Mouse (Mus musculus) limb, embryonic 11.5 days (tissue): Measurements from ENCODE around the gene Gatad1. TPM values are rescaled to one million over a fixed set of nuclear protein-coding genes. Genes with fewer than 3 reads are reported as not detected.
"Not testable (repeated sequence)": the region's sequence is repeated elsewhere in the genome, so short reads cannot be mapped to it uniquely, and the experiment has no call there.

Experiments used
- ATAC-seq: fragments of 200-750 bp; cut with Nextera tagmentation; 2 replicates; pipeline ENCODE4 v1.8.0; 2017; ENCODE audit warnings: low read depth; ENCODE audit not compliant: insufficient number of reproducible peaks, low FRiP score, low TSS enrichment
- DNase-seq: peaks from one replicate; pipeline ENCODE4 v3.0.0-alpha.2; 2015; ENCODE audit warnings: low spot score
- H3K27ac ChIP-seq: fragments of 300-500 bp; sonication (generic); replicated peaks from 2 replicates; pipeline ENCODE4 v1.5.1; 2014; ENCODE audit warnings: low read depth, mild to moderate bottlenecking, low read length
- H3K27me3 ChIP-seq: fragments of 300-500 bp; sonication (generic); 2 replicates; pipeline ENCODE4 v1.6.1; 2014; ENCODE audit warnings: mild to moderate bottlenecking, low read length, mixed read lengths; ENCODE audit not compliant: control insufficient read depth, insufficient read depth
- H3K36me3 ChIP-seq: fragments of 300-500 bp; sonication (generic); 2 replicates; pipeline ENCODE4 v1.6.1; 2014; ENCODE audit warnings: mild to moderate bottlenecking, low read length, moderate library complexity, mixed read lengths; ENCODE audit not compliant: control insufficient read depth, insufficient read depth
- H3K4me1 ChIP-seq: fragments of 300-500 bp; sonication (generic); 2 replicates; pipeline ENCODE4 v1.6.1; 2014; ENCODE audit warnings: low read length, mixed read lengths; ENCODE audit not compliant: control insufficient read depth, insufficient read depth
- H3K4me2 ChIP-seq: fragments of 300-500 bp; sonication (generic); 2 replicates; pipeline ENCODE4 v1.6.1; 2014; ENCODE audit warnings: low read depth, mild to moderate bottlenecking, moderate library complexity; ENCODE audit not compliant: severe bottlenecking
- H3K4me3 ChIP-seq: fragments of 300-500 bp; sonication (generic); 2 replicates; pipeline ENCODE4 v1.5.1; 2014; ENCODE audit warnings: low read depth, low read length
- H3K9ac ChIP-seq: fragments of 300-500 bp; sonication (generic); 2 replicates; pipeline ENCODE4 v1.6.1; 2014; ENCODE audit warnings: mild to moderate bottlenecking, low read length
- H3K9me3 ChIP-seq: fragments of 300-500 bp; sonication (generic); 2 replicates; pipeline ENCODE4 v1.6.1; 2016; ENCODE audit warnings: low read length; ENCODE audit not compliant: control insufficient read depth
- WGBS: fragments of 180-500 bp; shearing (Covaris S2); extraction: QIAGEN DNeasy Blood & Tissue Kit; methylation state at CpG from one replicate; pipeline ENCODE4 v1.1.7; 2014; 5-methylcytosine and 5-hydroxymethylcytosine counted together
- polyA plus RNA-seq: library from polyadenylated mRNA; unstranded; fragments of >200 nt; fragmentation: Nextera tagmentation; extraction: Ambion mirVana; gene quantifications from 2 replicates; pipeline ENCODE4 v1.2.1, GENCODE M21; 2014

Gatad1 gene
- polyA plus RNA-seq, 1 experiment from 2014 or later = 71.3 TPM

DNA sequence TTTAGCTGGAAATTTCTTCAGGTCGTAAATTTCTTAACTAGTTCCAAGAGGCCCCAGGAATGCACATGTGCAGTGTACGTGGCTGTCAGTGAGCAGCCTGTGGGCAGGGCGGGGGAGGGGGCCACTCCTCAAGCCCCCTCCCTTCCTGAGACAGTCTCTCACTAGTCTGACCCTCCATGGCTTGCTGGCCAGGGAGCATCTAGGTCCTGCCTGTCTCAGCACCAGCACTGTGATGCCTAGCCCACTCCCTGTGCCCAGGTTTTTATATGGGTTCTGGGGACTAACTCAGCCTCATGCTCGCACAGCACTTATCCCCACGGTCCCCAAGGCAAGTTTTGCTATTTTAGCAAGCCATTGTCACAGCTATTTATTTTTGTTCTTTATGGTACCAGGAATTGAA lies 24.7 kb downstream of the Gatad1 start:
- no peak overlapping the region for H3K4me3 ChIP-seq
- WGBS = 67% methylated on average over 5 of the region's 5 CpGs
- no peak for ATAC-seq
- no peak overlapping the region for H3K4me2 ChIP-seq
- no peaks in the 10 kb centered on the region for H3K9me3 ChIP-seq
- peaks cover 3% of the 10 kb centered on the region; the same call in 1 of the 2 replicates for H3K4me1 ChIP-seq
- no peak overlapping the region for H3K27ac ChIP-seq
- H3K36me3 ChIP-seq = peaks cover 3% of the 10 kb centered on the region; the same call in 1 of the 2 replicates
- DNase-seq = no peak
- no peaks in the 10 kb centered on the region for H3K27me3 ChIP-seq
- H3K9ac ChIP-seq = no peak overlapping the region

DNA sequence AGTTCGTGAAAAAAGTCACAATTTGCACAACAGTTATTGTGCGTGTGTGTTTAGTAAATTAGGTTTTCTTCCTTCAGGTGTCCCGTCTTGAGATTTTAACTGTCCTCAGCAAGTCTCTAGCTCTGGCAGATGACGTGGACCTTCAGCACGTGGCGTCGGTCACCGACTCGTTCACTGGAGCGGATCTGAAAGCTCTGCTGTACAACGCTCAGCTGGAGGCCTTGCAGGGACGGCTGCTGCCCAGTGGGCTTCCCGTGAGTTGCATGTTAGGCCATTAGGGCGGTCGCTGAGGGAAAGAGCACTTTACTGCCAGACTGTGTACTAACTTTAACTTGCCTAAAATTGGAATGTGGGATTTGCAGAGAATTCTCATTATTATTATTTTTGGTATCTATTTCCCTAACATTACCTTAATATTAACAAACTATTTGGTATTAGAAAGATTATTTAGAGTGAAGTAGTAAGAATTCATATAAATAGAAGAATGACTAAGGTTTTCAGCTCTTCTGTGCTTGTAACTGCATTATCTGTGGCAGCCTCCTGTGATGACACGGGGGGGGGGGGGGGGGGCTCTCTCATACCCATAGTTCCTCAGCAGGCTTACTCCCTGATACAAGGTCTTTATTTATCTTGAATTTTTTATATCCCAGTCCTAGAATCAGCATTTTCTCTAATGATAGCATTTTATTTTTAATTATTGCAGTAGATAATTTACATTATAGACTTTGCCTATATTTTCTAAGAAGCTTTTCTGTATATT lies 25.3 kb downstream of the Gatad1 start:
- Histone ChIP-seq H3K4me1 (peaks cover 3% of the 10 kb centered on the region; the same call in 1 of the 2 replicates), H3K4me3 (no peak overlapping the region), H3K36me3 (peaks cover 3% of the 10 kb centered on the region; the same call in 1 of the 2 replicates), H3K9me3 (no peaks in the 10 kb centered on the region), H3K4me2 (no peak overlapping the region), H3K27me3 (no peaks in the 10 kb centered on the region), H3K27ac (no peak overlapping the region), H3K9ac (no peak overlapping the region)
- DNase-seq (peak; percentile 32), ATAC-seq (no peak)
- WGBS = 65% methylated on average over 16 of the region's 16 CpGs

GRCm38 (mm10) chr5:3630055-3630454 lies 26.9 kb downstream of the Gatad1 start:
- Histone ChIP-seq H3K36me3 (no peaks in the 10 kb centered on the region), H3K4me1 (peaks cover 3% of the 10 kb centered on the region; the same call in 1 of the 2 replicates), H3K4me2 (no peak overlapping the region), H3K4me3 (no peak overlapping the region), H3K27me3 (no peaks in the 10 kb centered on the region), H3K9me3 (no peaks in the 10 kb centered on the region), H3K9ac (no peak overlapping the region), H3K27ac (no peak overlapping the region)
- WGBS = 90% methylated on average over 5 of the region's 5 CpGs
- ATAC-seq = no peak
- DNase-seq = no peak

GRCm38 (mm10) chr5:3620486-3620885 lies 36.5 kb downstream of the Gatad1 start:
- 87% methylated on average over 7 of the region's 7 CpGs for WGBS
- Histone ChIP-seq H3K36me3 (no peaks in the 10 kb centered on the region), H3K4me3 (no peak overlapping the region), H3K9me3 (no peaks in the 10 kb centered on the region), H3K4me1 (no peaks in the 10 kb centered on the region), H3K9ac (no peak overlapping the region), H3K27me3 (no peaks in the 10 kb centered on the region), H3K4me2 (no peak overlapping the region), H3K27ac (no peak overlapping the region)
- ATAC-seq (no peak), DNase-seq (no peak)

DNA sequence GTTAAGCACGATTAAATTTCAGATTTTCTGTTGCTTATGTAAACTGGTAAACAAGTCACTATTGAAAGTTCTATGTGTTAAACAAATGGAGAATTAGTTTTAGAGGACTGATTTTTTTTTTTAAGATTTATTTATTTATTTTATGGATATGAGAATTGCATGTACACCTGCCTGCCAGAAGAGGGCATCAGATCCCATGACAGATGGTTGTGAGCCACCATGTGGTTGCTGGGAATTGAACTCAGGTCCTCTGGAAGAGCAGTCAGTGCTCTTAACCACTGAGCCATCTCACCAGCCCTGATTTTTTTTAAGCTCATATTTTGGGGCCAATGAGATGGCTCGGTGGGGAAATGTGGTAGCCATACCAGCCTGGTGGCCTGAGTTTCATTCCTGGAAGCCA lies 45.1 kb downstream of the Gatad1 start:
- DNase-seq, ATAC-seq, H3K9me3 ChIP-seq, H3K27ac ChIP-seq, H3K4me3 ChIP-seq, H3K27me3 ChIP-seq, H3K36me3 ChIP-seq, H3K4me1 ChIP-seq, H3K4me2 ChIP-seq, H3K9ac ChIP-seq: not testable (repeated sequence)
- 94% methylated on average over 2 of the region's 2 CpGs for WGBS

DNA sequence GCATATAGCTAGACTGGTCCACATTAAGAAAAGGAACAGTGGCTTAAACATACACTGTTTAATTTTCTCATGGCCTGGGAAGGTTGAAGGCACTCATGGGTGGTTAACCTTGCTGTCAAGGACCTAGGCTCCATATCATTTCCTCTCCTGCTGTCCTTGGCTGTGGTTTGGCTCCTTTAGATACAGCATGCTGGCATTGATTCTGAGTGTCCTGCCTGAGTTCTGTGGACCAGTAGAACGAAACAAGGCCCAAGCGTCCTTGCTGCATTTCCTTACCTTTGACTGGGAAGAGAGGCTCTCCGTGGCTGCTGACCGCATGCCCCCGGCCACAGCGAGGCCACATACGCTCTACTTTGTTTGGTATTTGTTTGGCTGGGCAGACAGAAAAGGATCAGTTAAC lies 47.7 kb downstream of the Gatad1 start:
- no peaks in the 10 kb centered on the region for H3K9me3 ChIP-seq
- no peak overlapping the region for H3K9ac ChIP-seq
- H3K4me1 ChIP-seq = no peaks in the 10 kb centered on the region
- no peaks in the 10 kb centered on the region for H3K27me3 ChIP-seq
- 95% methylated on average over 7 of the region's 7 CpGs for WGBS
- no peak for ATAC-seq
- no peak overlapping the region for H3K27ac ChIP-seq
- H3K4me3 ChIP-seq = no peak overlapping the region
- H3K36me3 ChIP-seq = peaks cover 9% of the 10 kb centered on the region; the same call in 1 of the 2 replicates
- no peak for DNase-seq
- H3K4me2 ChIP-seq = no peak overlapping the region

DNA sequence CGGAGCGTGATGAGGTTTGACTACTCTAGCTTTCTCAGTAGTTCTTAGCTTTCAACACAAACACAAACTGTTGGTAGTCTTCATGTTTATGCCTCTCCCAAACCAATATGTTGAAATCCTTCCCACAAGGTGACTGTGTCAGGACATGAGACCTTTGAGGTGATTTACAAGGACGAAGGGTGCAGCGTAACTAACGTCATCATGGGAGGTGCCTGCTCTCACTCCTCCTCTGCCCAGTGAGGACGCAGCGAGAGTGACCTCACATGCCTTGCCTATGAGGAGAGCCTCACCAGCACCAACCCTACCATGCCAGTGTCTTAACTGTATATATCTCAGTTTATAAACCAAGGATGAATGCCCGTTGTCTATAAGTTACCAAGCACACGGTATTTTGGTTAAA lies 49.9 kb downstream of the Gatad1 start:
- 95% methylated on average over 9 of the region's 9 CpGs for WGBS
- Histone ChIP-seq H3K36me3 (peaks cover 8% of the 10 kb centered on the region; the same call in 1 of the 2 replicates), H3K27me3 (no peaks in the 10 kb centered on the region), H3K27ac (no peak overlapping the region), H3K4me2 (no peak overlapping the region), H3K9ac (no peak overlapping the region), H3K4me3 (no peak overlapping the region), H3K9me3 (no peaks in the 10 kb centered on the region), H3K4me1 (no peaks in the 10 kb centered on the region)
- DNase-seq (no peak), ATAC-seq (no peak)

- H3K9ac ChIP-seq = no peak overlapping the region
- H3K27ac ChIP-seq = no peak overlapping the region
- no peaks in the 10 kb centered on the region; the same call in 1 of the 2 replicates for H3K9me3 ChIP-seq
- H3K4me3 ChIP-seq = no peak overlapping the region
- ATAC-seq = no peak
- 85% methylated on average over 3 of the region's 3 CpGs for WGBS
- no peak for DNase-seq
- H3K4me2 ChIP-seq = no peak overlapping the region
- peaks cover 3% of the 10 kb centered on the region; the same call in 1 of the 2 replicates for H3K36me3 ChIP-seq
- H3K27me3 ChIP-seq = no peaks in the 10 kb centered on the region
- peaks cover 5% of the 10 kb centered on the region; the same call in 1 of the 2 replicates for H3K4me1 ChIP-seq
Observed at GRCm38 (mm10) chr5:3600790-3601189, 56.2 kb downstream of the Gatad1 start.
